Mouse (Mus musculus) myocyte (in vitro differentiated cells): ENCODE measurements at regions not wholly inside any gene's neighbourhood (a gene's known extent, or its start where the extent isn't known, plus 50 kb on each side); places are given as distances from the start of the nearest gene placed in this dataset.

ENCODE experiments used
- H3K27me3 ChIP-seq: one replicate; pipeline ENCODE4 v1.6.1; 2011; ENCODE audit not compliant: control insufficient read depth, insufficient read depth, insufficient read length
- H3K36me3 ChIP-seq: one replicate; pipeline ENCODE4 v1.6.1; 2011; ENCODE audit not compliant: control insufficient read depth, insufficient read depth
- H3K4me2 ChIP-seq: one replicate; pipeline ENCODE4 v1.6.1; 2011; ENCODE audit warnings: low read depth, control low read depth
- H3K4me3 ChIP-seq: one replicate; pipeline ENCODE4 v1.5.1; 2011; ENCODE audit warnings: mild to moderate bottlenecking, control low read depth, moderate library complexity
- H3K79me2 ChIP-seq: one replicate; pipeline ENCODE4 v1.6.1; 2011; ENCODE audit not compliant: control insufficient read depth, insufficient read depth
- H3ac ChIP-seq: one replicate; pipeline ENCODE4 v1.6.1; 2011; ENCODE audit not compliant: control insufficient read depth, insufficient read length
- CEBPB ChIP-seq: IDR thresholded peaks from 2 replicates; pipeline ENCODE4 v1.6.1; 2011; ENCODE audit warnings: mild to moderate bottlenecking, moderate library complexity; ENCODE audit not compliant: poor library complexity, insufficient read depth, severe bottlenecking
- E2F4 ChIP-seq: IDR thresholded peaks from one replicate; pipeline ENCODE4 v1.6.1; 2011; ENCODE audit warnings: mild to moderate bottlenecking, control low read depth, moderate library complexity; ENCODE audit not compliant: insufficient read depth
- MAX ChIP-seq: IDR thresholded peaks from one replicate; pipeline ENCODE4 v1.6.1; 2011; ENCODE audit warnings: low read depth, mild to moderate bottlenecking, control low read depth
- MYOD1 ChIP-seq, 3 experiments: IDR thresholded peaks; one replicate each; pipeline ENCODE4 v1.6.1; 2011; ENCODE audit warnings: control low read depth in 2 of 3, low read depth in 2 of 3, mild to moderate bottlenecking in 2 of 3, moderate library complexity in 1 of 3; ENCODE audit not compliant: insufficient read length in 2 of 3, control insufficient read depth in 1 of 3
- MYOG ChIP-seq, 3 experiments: IDR thresholded peaks; one replicate each; pipeline ENCODE4 v1.6.1; 2011; ENCODE audit warnings: control low read depth in 2 of 3, low read depth in 2 of 3, mild to moderate bottlenecking in 2 of 3; ENCODE audit not compliant: insufficient read length in 2 of 3, control insufficient read depth in 1 of 3, insufficient read depth in 1 of 3
- POLR2A ChIP-seq: IDR thresholded peaks from one replicate; pipeline ENCODE4 v1.6.1; 2011; ENCODE audit warnings: low read depth, mild to moderate bottlenecking, control low read depth, moderate library complexity; ENCODE audit not compliant: insufficient read length
- POLR2AphosphoS2 ChIP-seq: IDR thresholded peaks from one replicate; pipeline ENCODE4 v1.6.1; 2011; ENCODE audit warnings: low read depth, control low read depth; ENCODE audit not compliant: insufficient read length
- REST ChIP-seq: IDR thresholded peaks from one replicate; pipeline ENCODE4 v1.6.1; 2011; ENCODE audit warnings: mild to moderate bottlenecking, control low read depth, moderate library complexity; ENCODE audit not compliant: insufficient read depth, insufficient read length
- SRF ChIP-seq: IDR thresholded peaks from one replicate; pipeline ENCODE4 v1.6.1; 2011; ENCODE audit warnings: low read depth; ENCODE audit not compliant: control insufficient read depth, insufficient read length
- TCF12 ChIP-seq: IDR thresholded peaks from one replicate; pipeline ENCODE4 v1.6.1; 2011; ENCODE audit warnings: mild to moderate bottlenecking, control low read depth; ENCODE audit not compliant: poor library complexity, insufficient read depth, severe bottlenecking
- TCF3 ChIP-seq: IDR thresholded peaks from one replicate; pipeline ENCODE4 v1.6.1; 2011; ENCODE audit warnings: low read depth, control low read depth; ENCODE audit not compliant: insufficient read length
- USF1 ChIP-seq: IDR thresholded peaks from one replicate; pipeline ENCODE4 v1.6.1; 2011; ENCODE audit warnings: low read depth, mild to moderate bottlenecking, control low read depth, moderate library complexity

GRCm38 (mm10) chr13:78784285-78784684, 584.7 kb upstream of the Nr2f1 start:
- H3K36me3 ChIP-seq = no peaks in the 10 kb centered on the region
- no peak for TF ChIP-seq MYOD1 (IDR thresholded peaks at IDR 0.05; ENCODE audit: control insufficient read depth in 1 of 3, insufficient read length in 2 of 3, low read depth in 2 of 3)
- no peak for TF ChIP-seq POLR2AphosphoS2
- no peak for TF ChIP-seq POLR2A
- TF ChIP-seq TCF12 = no peak
- no peak for TF ChIP-seq MAX
- TF ChIP-seq SRF = no peak
- no peak for TF ChIP-seq REST
- no peak for TF ChIP-seq MYOG (IDR thresholded peaks at IDR 0.05; ENCODE audit: control insufficient read depth in 1 of 3, insufficient read depth in 1 of 3, insufficient read length in 2 of 3, low read depth in 2 of 3)
- no peak for TF ChIP-seq USF1
- no peak for TF ChIP-seq E2F4
- no peak overlapping the region for H3ac ChIP-seq
- H3K4me2 ChIP-seq = no peak overlapping the region
- H3K27me3 ChIP-seq = no peaks in the 10 kb centered on the region
- H3K79me2 ChIP-seq = no peaks in the 10 kb centered on the region
- no peak overlapping the region for H3K4me3 ChIP-seq

GRCm38 (mm10) chr13:78783591-78784240, 584.2 kb upstream of the Nr2f1 start:
- no peak overlapping the region for H3ac ChIP-seq
- no peak overlapping the region for H3K4me2 ChIP-seq
- H3K4me3 ChIP-seq = no peak overlapping the region
- no peaks in the 10 kb centered on the region for H3K27me3 ChIP-seq
- no peak for TF ChIP-seq POLR2AphosphoS2
- TF ChIP-seq USF1 = no peak
- TF ChIP-seq POLR2A = no peak
- no peak for TF ChIP-seq TCF3
- TF ChIP-seq REST = no peak
- no peak for TF ChIP-seq SRF
- TF ChIP-seq MYOD1 (IDR thresholded peaks at IDR 0.05; ENCODE audit: control insufficient read depth in 1 of 3, insufficient read length in 2 of 3, low read depth in 2 of 3) = no peak
- no peak for TF ChIP-seq E2F4
- TF ChIP-seq MAX = no peak
- TF ChIP-seq MYOG (IDR thresholded peaks at IDR 0.05; ENCODE audit: control insufficient read depth in 1 of 3, insufficient read depth in 1 of 3, insufficient read length in 2 of 3, low read depth in 2 of 3) = no peak
- no peak for TF ChIP-seq TCF12
- no peak for TF ChIP-seq CEBPB
- no peaks in the 10 kb centered on the region for H3K36me3 ChIP-seq
- no peaks in the 10 kb centered on the region for H3K79me2 ChIP-seq
